Mouse (Mus musculus): ENCODE results near the gene Pappa2.

DNA sequence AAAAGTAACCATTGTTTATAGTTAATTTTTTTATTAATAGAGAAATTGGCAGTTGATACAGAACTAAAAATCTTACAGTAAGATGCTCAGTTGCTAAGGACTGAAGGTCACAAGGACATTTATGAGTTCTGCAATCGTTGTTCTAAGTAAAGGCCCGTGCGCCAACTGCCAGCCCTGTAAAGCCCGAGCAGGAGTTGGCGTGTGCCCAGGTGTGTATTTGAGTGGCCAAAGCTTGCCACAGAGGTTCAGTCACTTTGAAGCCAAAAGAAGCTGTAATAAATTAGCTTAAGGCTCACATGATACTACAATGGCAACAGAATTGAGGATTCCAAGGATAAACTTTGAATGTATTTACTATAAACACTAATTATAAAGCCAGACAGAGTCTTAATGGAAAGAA, 204.8 kb downstream of the Pappa2 start:
- TF ChIP-seq POLR2A (IDR thresholded peaks at IDR 0.05; ENCODE audit: insufficient read depth, low read depth, low read length) (no peak), EP300 (IDR thresholded peaks at IDR 0.05; ENCODE audit: insufficient read depth, low read depth, low read length) (no peak)

Data from heart, adult 2 months (tissue).